Mouse (Mus musculus): Measurements from ENCODE around the gene Tmem265.

Tmem265 gene

GRCm38 (mm10) chr7:127588011-127588871 is 27.1 kb downstream of the Tmem265 start, which contains the start of the genes Ccdc189 and Rnf40:
Gene Ccdc189, minus strand, starts transcription at chr7:127588595.
Gene Rnf40, plus strand, starts transcription at chr7:127588767.
- peak; percentile 99 for DNase-seq (ENCODE audit: low read depth, low spot score)

DNA sequence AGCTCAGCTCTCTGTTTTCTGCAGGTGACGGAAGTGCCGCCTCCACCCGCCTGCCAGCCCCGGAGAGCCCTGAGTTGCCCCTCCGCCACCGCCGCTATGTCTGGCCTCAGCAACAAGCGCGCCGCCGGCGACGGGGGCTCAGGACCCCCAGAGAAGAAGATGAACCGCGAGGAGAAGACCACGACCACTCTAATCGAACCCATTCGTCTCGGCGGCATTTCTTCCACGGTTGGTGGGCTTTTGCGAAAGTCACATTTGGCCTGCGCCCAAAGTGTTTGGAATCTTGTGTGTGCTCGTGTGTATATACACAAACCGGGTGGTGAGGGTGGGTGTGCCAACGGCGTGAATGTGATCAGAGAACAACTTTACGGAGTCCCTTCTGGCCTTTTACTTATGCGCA is 27.7 kb downstream of the Tmem265 start:
- DNase-seq (ENCODE audit: low read depth, low spot score), result no peak

DNA sequence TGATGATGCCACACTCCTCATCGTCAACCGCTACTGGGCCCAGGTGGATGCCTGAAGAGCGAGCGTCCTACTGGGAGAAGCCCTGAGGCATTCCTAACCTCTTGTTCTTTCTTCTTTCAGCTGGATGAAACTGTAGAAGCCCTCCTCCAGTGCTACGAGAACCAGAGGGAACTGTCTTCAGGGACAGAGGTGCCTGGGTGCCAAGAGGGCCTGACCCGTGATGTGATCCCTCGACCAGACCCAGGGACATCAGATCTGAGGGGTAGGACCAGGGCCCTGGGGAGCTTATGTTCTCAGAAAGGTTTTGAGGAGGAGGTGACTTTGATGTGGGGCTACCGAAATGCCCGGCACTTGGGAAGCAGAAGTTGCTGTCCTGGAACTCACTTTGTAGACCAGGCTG is 28.4 kb downstream of the Tmem265 start:
- no peak for DNase-seq (ENCODE audit: low read depth, low spot score)

GRCm38 (mm10) chr7:127591108-127591507 is 29.9 kb downstream of the Tmem265 start:
- no peak for DNase-seq (ENCODE audit: low read depth, low spot score)

GRCm38 (mm10) chr7:127592575-127592974 is 31.4 kb downstream of the Tmem265 start:
- no peak for DNase-seq (ENCODE audit: low read depth, low spot score)

DNA sequence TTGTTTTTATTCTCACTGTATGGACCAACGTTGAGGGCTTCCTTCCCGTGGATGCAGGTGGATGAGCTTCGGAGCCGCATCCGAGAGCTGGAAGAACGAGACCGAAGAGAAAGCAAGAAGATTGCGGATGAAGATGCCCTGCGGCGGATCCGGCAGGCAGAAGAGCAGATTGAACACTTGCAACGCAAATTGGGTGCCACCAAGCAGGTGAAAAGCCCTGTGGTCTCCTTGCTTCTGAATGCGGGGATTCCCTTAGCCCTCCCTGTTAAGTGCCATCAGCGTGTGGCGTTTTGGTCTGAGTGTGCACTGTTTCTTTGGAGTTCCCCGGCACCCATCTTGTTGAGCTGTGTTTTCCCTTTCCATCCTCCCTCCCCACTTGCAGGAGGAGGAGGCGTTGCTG is 35.6 kb downstream of the Tmem265 start:
- no peak for DNase-seq (ENCODE audit: low read depth, low spot score)

DNA sequence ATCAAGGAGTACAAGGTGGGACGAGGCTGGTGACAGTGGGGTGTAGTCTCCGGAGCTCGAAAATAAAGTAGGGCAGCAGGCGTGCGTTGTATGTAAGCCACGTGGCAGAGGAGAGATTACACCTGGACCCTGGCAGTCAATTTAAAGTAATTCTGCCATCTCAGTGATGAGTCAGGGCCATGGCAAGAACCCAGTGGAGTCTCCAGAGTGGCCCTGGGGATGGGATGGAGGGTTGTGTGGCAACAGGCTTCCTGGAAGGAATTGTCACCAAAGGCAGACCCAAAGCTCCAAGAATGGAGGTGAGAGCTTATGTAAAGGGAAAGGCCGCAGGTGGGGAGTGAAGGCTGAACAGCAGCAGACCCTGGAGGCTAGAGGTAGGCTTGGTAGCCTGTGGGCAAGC is 39.4 kb downstream of the Tmem265 start:
- no peak for DNase-seq (ENCODE audit: low read depth, low spot score)

- DNase-seq (ENCODE audit: low read depth, low spot score), result no peak
Observed at GRCm38 (mm10) chr7:127601735-127602134, 40.5 kb downstream of the Tmem265 start.

- DNase-seq (ENCODE audit: low read depth, low spot score), result no peak
Observed at GRCm38 (mm10) chr7:127602903-127603302, 41.7 kb downstream of the Tmem265 start.

DNA sequence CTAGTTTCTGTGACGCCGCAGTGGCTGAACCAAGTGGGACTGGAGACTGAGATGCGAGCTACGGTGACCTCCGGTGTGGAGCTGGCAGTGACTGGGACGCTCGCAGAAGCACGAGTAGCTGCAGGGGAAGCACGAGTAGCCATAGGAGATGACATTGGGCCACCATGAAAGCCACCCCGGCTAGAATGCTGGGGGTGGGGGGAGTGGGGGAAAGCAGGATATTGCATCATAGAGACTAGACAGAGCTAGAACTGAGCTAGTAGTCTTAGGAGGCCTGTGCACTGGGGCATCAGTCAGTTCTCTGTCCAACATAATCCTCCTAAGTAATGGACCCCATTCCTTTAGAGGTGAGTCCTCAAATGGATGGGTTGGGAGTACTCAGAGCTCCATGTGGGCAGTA is 43.1 kb downstream of the Tmem265 start:
- DNase-seq (ENCODE audit: low read depth, low spot score), result no peak

- DNase-seq (ENCODE audit: low read depth, low spot score), result no peak
Observed at GRCm38 (mm10) chr7:127607150-127607549, 46.0 kb downstream of the Tmem265 start.

DNA sequence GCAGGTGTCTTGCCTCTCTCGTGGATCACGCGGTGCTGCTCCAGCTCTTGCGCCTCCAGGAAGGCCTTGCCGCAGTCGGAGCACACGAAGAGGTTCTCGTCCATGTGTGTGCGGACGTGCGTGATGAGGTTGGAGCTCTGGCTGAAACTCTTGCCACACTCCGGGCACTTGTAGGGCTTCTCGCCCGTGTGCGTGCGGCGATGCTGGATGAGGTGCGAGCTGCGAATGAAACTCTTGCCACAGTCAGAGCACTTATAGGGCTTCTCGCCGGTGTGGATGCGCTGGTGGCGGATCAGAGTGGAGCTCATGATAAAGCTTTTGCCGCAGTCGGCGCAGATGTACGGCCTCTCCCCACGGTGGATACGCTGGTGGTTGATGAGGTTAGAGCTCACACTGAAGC is 49.8 kb downstream of the Tmem265 start:
- no peak for DNase-seq (ENCODE audit: low read depth, low spot score)

DNA sequence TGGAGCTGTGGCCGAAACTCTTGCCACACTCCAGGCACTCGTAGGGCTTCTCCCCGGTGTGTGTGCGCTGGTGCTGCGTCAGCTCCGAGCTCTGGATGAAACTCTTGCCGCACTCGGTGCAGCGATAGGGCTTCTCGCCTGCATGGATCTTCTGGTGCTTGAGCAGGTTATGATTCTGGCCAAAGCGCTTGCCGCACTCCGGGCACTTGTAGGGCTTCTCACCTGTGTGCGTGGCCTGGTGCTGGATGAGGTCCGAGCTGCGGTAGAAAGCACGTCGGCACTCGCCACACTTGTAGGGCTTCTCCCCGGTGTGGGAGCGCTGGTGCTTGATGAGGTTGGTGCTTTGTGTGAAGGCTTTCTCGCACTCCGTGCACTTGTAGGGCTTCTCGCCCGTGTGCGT is 50.4 kb downstream of the Tmem265 start:
- no peak for DNase-seq (ENCODE audit: low read depth, low spot score)

- no peak for DNase-seq (ENCODE audit: low read depth, low spot score)
Observed at GRCm38 (mm10) chr7:127613501-127613900, 52.3 kb downstream of the Tmem265 start.

DNA sequence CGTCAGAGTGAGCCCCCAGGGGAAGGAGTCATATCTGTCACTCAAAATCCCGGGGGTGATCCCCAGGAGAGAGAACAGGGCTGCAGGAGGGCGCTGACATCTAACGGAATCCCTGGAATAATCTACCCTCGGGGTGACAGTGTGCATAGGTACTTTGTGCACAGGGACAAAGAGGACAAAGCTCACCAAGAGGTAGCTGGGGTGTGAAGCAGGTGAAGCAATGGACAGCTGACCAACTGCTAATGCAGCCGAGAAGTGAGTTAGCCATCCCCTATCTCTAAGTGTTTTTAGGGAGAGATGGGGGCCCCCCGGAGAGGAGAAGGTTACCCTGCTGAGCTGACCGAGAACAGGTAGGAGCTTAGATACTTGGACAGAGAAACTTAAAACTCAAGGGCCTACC is 52.9 kb downstream of the Tmem265 start:
- no peak for DNase-seq (ENCODE audit: low read depth, low spot score)

GRCm38 (mm10) chr7:127614511-127614890 is 53.3 kb downstream of the Tmem265 start:
- peak; percentile 36 for DNase-seq (ENCODE audit: low read depth, low spot score)

GRCm38 (mm10) chr7:127614891-127615843 is 54.0 kb downstream of the Tmem265 start, which contains the start of gene Zfp629:
Gene Zfp629, minus strand, starts transcription at chr7:127615797.
- peak; percentile 60 for DNase-seq (ENCODE audit: low read depth, low spot score)

GRCm38 (mm10) chr7:127616336-127616735 is 55.1 kb downstream of the Tmem265 start:
- DNase-seq (ENCODE audit: low read depth, low spot score), result no peak

Data from 3T3-L1 (cell line).